14 mouse cellular contexts compared by ENCODE assay signal in the genomic region with DNA sequence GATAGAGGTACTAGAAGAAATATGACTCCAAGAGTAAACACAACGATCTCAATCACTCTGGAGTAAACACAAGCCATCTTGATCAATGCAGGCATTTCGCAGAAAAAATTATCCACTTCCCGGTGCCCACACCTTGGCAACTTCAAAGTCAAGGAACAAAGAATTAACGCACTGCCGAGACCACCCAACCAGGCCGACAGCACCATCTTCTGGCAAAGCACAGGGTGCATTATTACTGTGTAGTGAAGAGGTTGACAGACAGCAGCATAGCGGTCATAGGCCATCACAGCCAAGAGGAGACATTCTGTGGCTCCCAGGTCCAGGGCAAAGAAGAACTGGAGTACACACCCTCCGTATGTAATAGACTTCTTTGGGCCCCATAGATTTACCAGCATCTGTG. TPM values are rescaled to one million over a fixed set of nuclear protein-coding genes. Genes with fewer than 3 reads are reported as not detected.
DNase-seq lines count a peak whose midpoint lies in the region; ATAC-seq and TF ChIP-seq lines count a peak whose summit lies in the region.
"Had no signal": no experiment of that assay in that cellular context is flagged by ENCODE, and none has a peak within 500 bp of the region (broad histone marks: within the 10 kb centered on the region; RNA-seq: fewer than 3 reads in every experiment).

No protein-coding gene starts in this region.

- TF ChIP-seq CTCF in hindbrain, postnatal 0 days (IDR thresholded peaks at IDR 0.05; ENCODE audit: low read depth), result peak; percentile 62
- peak; percentile 61 for TF ChIP-seq CTCF in midbrain, postnatal 0 days (IDR thresholded peaks at IDR 0.05)

- DNase-seq in hindbrain, postnatal 0 days (ENCODE audit: low spot score), result peak; percentile 25
- no peak for DNase-seq in hindbrain, embryonic 14.5 days (ENCODE audit: low spot score)
- DNase-seq in midbrain, postnatal 0 days (ENCODE audit: low spot score), result peak; percentile 16
- peak; percentile 30 for DNase-seq in R1 (ENCODE audit: low read depth, low spot score)
- DNase-seq in left cerebral cortex, postnatal 10 days (ENCODE audit: extremely low spot score in 1 of 2, low spot score in 2 of 2), result no peak
- DNase-seq: gastrocnemius, postnatal 14 days; heart, postnatal 14 days had no signal

- no peak overlapping the region for H3K9ac ChIP-seq in hindbrain, postnatal 0 days (replicated peaks; ENCODE audit: low read length)
- no peak overlapping the region for H3K9ac ChIP-seq in hindbrain, embryonic 14.5 days
- no peak overlapping the region for H3K9ac ChIP-seq in midbrain, postnatal 0 days (replicated peaks; ENCODE audit: low read length, poor library complexity, severe bottlenecking)
- H3K9ac ChIP-seq in midbrain, embryonic 15.5 days, result no peak overlapping the region
- no peak overlapping the region for H3K9ac ChIP-seq in forebrain, embryonic 13.5 days

- H3K4me1 ChIP-seq in hindbrain, postnatal 0 days (ENCODE audit: insufficient read depth, low read length), result no peaks in the 10 kb centered on the region
- no peaks in the 10 kb centered on the region for H3K4me1 ChIP-seq in hindbrain, embryonic 14.5 days (replicated peaks; ENCODE audit: control insufficient read depth, insufficient read depth, low read length)
- H3K4me1 ChIP-seq in midbrain, postnatal 0 days (ENCODE audit: insufficient read depth, low read length), result no peaks in the 10 kb centered on the region
- H3K4me1 ChIP-seq in midbrain, embryonic 15.5 days, result no peaks in the 10 kb centered on the region
- H3K4me1 ChIP-seq in forebrain, embryonic 13.5 days, result no peaks in the 10 kb centered on the region
- H3K4me1 ChIP-seq: forebrain, embryonic 10.5 days had no signal

- no peaks in the 10 kb centered on the region for H3K27me3 ChIP-seq in hindbrain, postnatal 0 days (ENCODE audit: insufficient read depth, low read length)
- no peaks in the 10 kb centered on the region for H3K27me3 ChIP-seq in hindbrain, embryonic 14.5 days (ENCODE audit: control insufficient read depth, insufficient read depth, low read length)
- H3K27me3 ChIP-seq in midbrain, postnatal 0 days (ENCODE audit: insufficient read depth, low read length), result no peaks in the 10 kb centered on the region
- H3K27me3 ChIP-seq in midbrain, embryonic 15.5 days (replicated peaks), result no peaks in the 10 kb centered on the region
- H3K27me3 ChIP-seq in forebrain, embryonic 13.5 days, result no peaks in the 10 kb centered on the region

- no peak overlapping the region for H3K4me2 ChIP-seq in hindbrain, postnatal 0 days (ENCODE audit: low read depth, low read length)
- no peak overlapping the region for H3K4me2 ChIP-seq in hindbrain, embryonic 14.5 days (replicated peaks)
- no peak overlapping the region for H3K4me2 ChIP-seq in midbrain, postnatal 0 days (ENCODE audit: low read depth, low read length, poor library complexity, severe bottlenecking)
- H3K4me2 ChIP-seq in midbrain, embryonic 15.5 days, result no peak overlapping the region
- H3K4me2 ChIP-seq in forebrain, embryonic 13.5 days, result no peak overlapping the region

- H3K9me3 ChIP-seq in hindbrain, postnatal 0 days (ENCODE audit: low read length), result no peaks in the 10 kb centered on the region
- H3K9me3 ChIP-seq in hindbrain, embryonic 14.5 days (ENCODE audit: control insufficient read depth, low read length), result no peaks in the 10 kb centered on the region
- H3K9me3 ChIP-seq in midbrain, postnatal 0 days (ENCODE audit: low read length), result no peaks in the 10 kb centered on the region
- H3K9me3 ChIP-seq in midbrain, embryonic 15.5 days, result no peaks in the 10 kb centered on the region
- H3K9me3 ChIP-seq in forebrain, embryonic 13.5 days (replicated peaks), result no peaks in the 10 kb centered on the region
- H3K9me3 ChIP-seq: forebrain, embryonic 10.5 days had no signal

- no peaks in the 10 kb centered on the region for H3K36me3 ChIP-seq in hindbrain, postnatal 0 days (ENCODE audit: insufficient read depth, low read length)
- H3K36me3 ChIP-seq in hindbrain, embryonic 14.5 days (replicated peaks; ENCODE audit: control insufficient read depth, insufficient read depth), result no peaks in the 10 kb centered on the region
- no peaks in the 10 kb centered on the region for H3K36me3 ChIP-seq in midbrain, postnatal 0 days (ENCODE audit: insufficient read depth, low read length)
- H3K36me3 ChIP-seq in midbrain, embryonic 15.5 days (replicated peaks), result no peaks in the 10 kb centered on the region
- H3K36me3 ChIP-seq in forebrain, embryonic 13.5 days (ENCODE audit: poor library complexity, severe bottlenecking), result no peaks in the 10 kb centered on the region
- H3K36me3 ChIP-seq: forebrain, embryonic 10.5 days had no signal

- no peak overlapping the region for H3K4me3 ChIP-seq in hindbrain, postnatal 0 days (ENCODE audit: low read length)
- no peak overlapping the region for H3K4me3 ChIP-seq in hindbrain, embryonic 14.5 days (replicated peaks; ENCODE audit: low read length)
- H3K4me3 ChIP-seq in midbrain, postnatal 0 days (ENCODE audit: low read depth, low read length), result no peak overlapping the region
- H3K4me3 ChIP-seq in midbrain, embryonic 15.5 days, result no peak overlapping the region
- no peak overlapping the region for H3K4me3 ChIP-seq in forebrain, embryonic 13.5 days
- H3K4me3 ChIP-seq: forebrain, embryonic 10.5 days had no signal

- intact Hi-C loops in left cerebral cortex, postnatal 10 days (cut with DNase I), result no loop called here

- 42% methylated on average over 8 of the region's 8 CpGs for WGBS in hindbrain, postnatal 0 days
- 49% methylated on average over 8 of the region's 8 CpGs for WGBS in hindbrain, embryonic 14.5 days
- 54% methylated on average over 8 of the region's 8 CpGs for WGBS in midbrain, postnatal 0 days
- WGBS in midbrain, embryonic 15.5 days, result 54% methylated on average over 8 of the region's 8 CpGs
- WGBS in forebrain, embryonic 13.5 days, result 58% methylated on average over 8 of the region's 8 CpGs

- no peak for ATAC-seq in hindbrain, postnatal 0 days
- ATAC-seq in hindbrain, embryonic 14.5 days (ENCODE audit: low FRiP score), result no peak
- no peak for ATAC-seq in midbrain, postnatal 0 days (ENCODE audit: low FRiP score)
- no peak for ATAC-seq in midbrain, embryonic 15.5 days (replicated peaks)
- ATAC-seq in megakaryocyte-erythroid progenitor cell, adult 5-6 weeks (replicated peaks; ENCODE audit: low FRiP score, low TSS enrichment, poor library complexity, severe bottlenecking), result 0 out of 2 replicates have a peak, but pooled peaks have one; percentile 30
- ATAC-seq in forebrain, embryonic 13.5 days, result no peak

- no peak overlapping the region for H3K27ac ChIP-seq in hindbrain, postnatal 0 days
- H3K27ac ChIP-seq in hindbrain, embryonic 14.5 days, result no peak overlapping the region
- no peak overlapping the region for H3K27ac ChIP-seq in midbrain, postnatal 0 days (ENCODE audit: low read depth, low read length)
- no peak overlapping the region for H3K27ac ChIP-seq in midbrain, embryonic 15.5 days
- H3K27ac ChIP-seq in forebrain, embryonic 13.5 days, result no peak overlapping the region
- H3K27ac ChIP-seq: forebrain, embryonic 10.5 days had no signal

RNA-seq across cellular contexts. Expression of a gene that starts 3.2 kb away (rescaled TPM):
- total RNA-seq in hindbrain, postnatal 0 days (2014; rRNA removed), result not detected in 2 replicates
- not detected in 2 replicates for polyA plus RNA-seq in hindbrain, postnatal 0 days (2015; fragmentation: Nextera tagmentation; extraction: Ambion mirVana)
- polyA plus RNA-seq in hindbrain, embryonic 14.5 days (2014; fragmentation: Nextera tagmentation; extraction: Ambion mirVana), result not detected in 2 replicates
- total RNA-seq in midbrain, postnatal 0 days (2014; rRNA removed), result not detected in 2 replicates
- not detected in 2 replicates for polyA plus RNA-seq in midbrain, postnatal 0 days (2015; fragmentation: Nextera tagmentation; extraction: Ambion mirVana)
- not detected in 2 replicates for polyA plus RNA-seq in midbrain, embryonic 15.5 days (2015; fragmentation: Nextera tagmentation; extraction: Ambion mirVana)
- total RNA-seq in megakaryocyte-erythroid progenitor cell, adult 5-6 weeks (2014; fragmentation: Nextera tagmentation), result not detected in 2 replicates
- total RNA-seq in megakaryocyte-erythroid progenitor cell, adult 5-6 weeks (2017), result not detected in 2 replicates
- total RNA-seq in left cerebral cortex, postnatal 10 days (2021), result not detected
- polyA plus RNA-seq in forebrain, embryonic 13.5 days (2015; fragmentation: Nextera tagmentation; extraction: Ambion mirVana), result not detected in 2 replicates
- total RNA-seq: common myeloid progenitor, adult 5-6 weeks; gastrocnemius, postnatal 14 days; heart, postnatal 14 days had no signal
- polyA plus RNA-seq: forebrain, embryonic 10.5 days; limb, embryonic 14.5 days had no signal

RNA-seq across cellular contexts. Expression of a gene that starts 13.0 kb away (rescaled TPM):
- not detected in 2 replicates for total RNA-seq in hindbrain, postnatal 0 days (2014; rRNA removed)
- not detected in 2 replicates for polyA plus RNA-seq in hindbrain, postnatal 0 days (2015; fragmentation: Nextera tagmentation; extraction: Ambion mirVana)
- not detected in 2 replicates for polyA plus RNA-seq in hindbrain, embryonic 14.5 days (2014; fragmentation: Nextera tagmentation; extraction: Ambion mirVana)
- total RNA-seq in midbrain, postnatal 0 days (2014; rRNA removed), result not detected in 2 replicates
- polyA plus RNA-seq in midbrain, postnatal 0 days (2015; fragmentation: Nextera tagmentation; extraction: Ambion mirVana), result not detected in 2 replicates
- not detected in 2 replicates for polyA plus RNA-seq in midbrain, embryonic 15.5 days (2015; fragmentation: Nextera tagmentation; extraction: Ambion mirVana)
- not detected in 2 replicates for total RNA-seq in megakaryocyte-erythroid progenitor cell, adult 5-6 weeks (2014; fragmentation: Nextera tagmentation)
- total RNA-seq in megakaryocyte-erythroid progenitor cell, adult 5-6 weeks (2017), result not detected in 2 replicates
- total RNA-seq in left cerebral cortex, postnatal 10 days (2021), result not detected
- not detected in 2 replicates for polyA plus RNA-seq in forebrain, embryonic 13.5 days (2015; fragmentation: Nextera tagmentation; extraction: Ambion mirVana)
- total RNA-seq: common myeloid progenitor, adult 5-6 weeks; gastrocnemius, postnatal 14 days; heart, postnatal 14 days had no signal
- polyA plus RNA-seq: forebrain, embryonic 10.5 days; limb, embryonic 14.5 days; testis, adult 2 months had no signal

RNA-seq across cellular contexts. Expression of a gene that starts 31.1 kb away (rescaled TPM):
- not detected in 2 replicates for total RNA-seq in hindbrain, postnatal 0 days (2014; rRNA removed)
- polyA plus RNA-seq in hindbrain, postnatal 0 days (2015; fragmentation: Nextera tagmentation; extraction: Ambion mirVana), result 0.06 TPM in 1 of 2 replicates, not detected in the other
- not detected in 2 replicates for polyA plus RNA-seq in hindbrain, embryonic 14.5 days (2014; fragmentation: Nextera tagmentation; extraction: Ambion mirVana)
- not detected in 2 replicates for total RNA-seq in midbrain, postnatal 0 days (2014; rRNA removed)
- 0.10 TPM in 1 of 2 replicates, not detected in the other for polyA plus RNA-seq in midbrain, postnatal 0 days (2015; fragmentation: Nextera tagmentation; extraction: Ambion mirVana)
- polyA plus RNA-seq in midbrain, embryonic 15.5 days (2015; fragmentation: Nextera tagmentation; extraction: Ambion mirVana), result 0.05 TPM in 1 of 2 replicates, not detected in the other
- total RNA-seq in megakaryocyte-erythroid progenitor cell, adult 5-6 weeks (2014; fragmentation: Nextera tagmentation), result not detected in 2 replicates
- total RNA-seq in megakaryocyte-erythroid progenitor cell, adult 5-6 weeks (2017), result not detected in 2 replicates
- not detected for total RNA-seq in left cerebral cortex, postnatal 10 days (2021)
- polyA plus RNA-seq in forebrain, embryonic 13.5 days (2015; fragmentation: Nextera tagmentation; extraction: Ambion mirVana), result 0.05 TPM in 2 replicates
- total RNA-seq: gastrocnemius, postnatal 14 days; heart, postnatal 14 days had no signal
- polyA plus RNA-seq: limb, embryonic 14.5 days; testis, adult 2 months had no signal

RNA-seq across cellular contexts. Expression of a gene that starts 36.8 kb away (rescaled TPM):
- total RNA-seq in hindbrain, postnatal 0 days (2014; rRNA removed), result 84.9 and 107 TPM in 2 replicates
- polyA plus RNA-seq in hindbrain, postnatal 0 days (2015; fragmentation: Nextera tagmentation; extraction: Ambion mirVana), result 68.3 and 69.1 TPM in 2 replicates
- polyA plus RNA-seq in hindbrain, embryonic 14.5 days (2014; fragmentation: Nextera tagmentation; extraction: Ambion mirVana), result 75.5 and 87.8 TPM in 2 replicates
- total RNA-seq in midbrain, postnatal 0 days (2014; rRNA removed), result 74.5 and 76.2 TPM in 2 replicates
- polyA plus RNA-seq in midbrain, postnatal 0 days (2015; fragmentation: Nextera tagmentation; extraction: Ambion mirVana), result 64.2 and 65.0 TPM in 2 replicates
- 81.0 and 89.9 TPM in 2 replicates for polyA plus RNA-seq in midbrain, embryonic 15.5 days (2015; fragmentation: Nextera tagmentation; extraction: Ambion mirVana)
- total RNA-seq in megakaryocyte-erythroid progenitor cell, adult 5-6 weeks (2014; fragmentation: Nextera tagmentation), result 97.9 and 102 TPM in 2 replicates
- 159 and 225 TPM in 2 replicates for total RNA-seq in megakaryocyte-erythroid progenitor cell, adult 5-6 weeks (2017)
- total RNA-seq in left cerebral cortex, postnatal 10 days (2021), result 10 to 100 TPM; 43.1 to 45.0 TPM
- 109 and 114 TPM in 2 replicates for polyA plus RNA-seq in forebrain, embryonic 13.5 days (2015; fragmentation: Nextera tagmentation; extraction: Ambion mirVana)

Comparison
In these comparisons a context has a peak if more than half of its experiments do, and no peak if none do; other contexts are left out.
1. DNase-seq: peak in hindbrain, postnatal 0 days (single experiment), midbrain, postnatal 0 days (single experiment) and R1 (single experiment); none in hindbrain, embryonic 14.5 days (single experiment) and left cerebral cortex, postnatal 10 days (0 of 2).